Mouse (Mus musculus) C2C12 (cell line): ENCODE data around the gene Trim27. TPM values are rescaled to one million over a fixed set of nuclear protein-coding genes. Genes with fewer than 3 reads are reported as not detected.

Source experiments
- H3K27me3 ChIP-seq: one replicate; pipeline ENCODE4 v1.6.1; 2011; ENCODE audit not compliant: control insufficient read depth, insufficient read depth, insufficient read length
- H3K36me3 ChIP-seq: one replicate; pipeline ENCODE4 v1.6.1; 2011; ENCODE audit not compliant: control insufficient read depth, insufficient read depth
- H3K4me3 ChIP-seq: one replicate; pipeline ENCODE4 v1.5.1; 2011; ENCODE audit warnings: mild to moderate bottlenecking, control low read depth; ENCODE audit not compliant: poor library complexity, insufficient read depth, severe bottlenecking
- H3K79me2 ChIP-seq: one replicate; pipeline ENCODE4 v1.6.1; 2011; ENCODE audit not compliant: control insufficient read depth, insufficient read depth
- H3K79me3 ChIP-seq: one replicate; pipeline ENCODE4 v1.6.1; 2011; ENCODE audit warnings: low read depth, control low read depth
- H3ac ChIP-seq: one replicate; pipeline ENCODE3; 2011; ENCODE audit warnings: low read depth; ENCODE audit not compliant: control insufficient read depth, insufficient read length
- CEBPB ChIP-seq: IDR thresholded peaks from one replicate; pipeline ENCODE4 v1.6.1; 2011; ENCODE audit warnings: low read depth, mild to moderate bottlenecking, control low read depth, moderate library complexity
- CTCF ChIP-seq: IDR thresholded peaks from one replicate; pipeline ENCODE4 v1.5.1; 2011; ENCODE audit not compliant: control insufficient read depth, insufficient read depth, insufficient read length
- FOSL1 ChIP-seq: IDR thresholded peaks from one replicate; pipeline ENCODE4 v1.8.0; 2011; ENCODE audit warnings: mild to moderate bottlenecking, low read length; ENCODE audit not compliant: poor library complexity, insufficient read depth, severe bottlenecking
- MAX ChIP-seq: IDR thresholded peaks from one replicate; pipeline ENCODE4 v1.6.1; 2011; ENCODE audit warnings: mild to moderate bottlenecking, control low read depth
- MYOD1 ChIP-seq: IDR thresholded peaks from one replicate; pipeline ENCODE4 v1.6.1; 2011; ENCODE audit warnings: low read depth; ENCODE audit not compliant: control insufficient read depth, insufficient read length
- MYOG ChIP-seq: IDR thresholded peaks from one replicate; pipeline ENCODE4 v1.6.1; 2011; ENCODE audit not compliant: control insufficient read depth, insufficient read length; ENCODE audit errors: extremely low read depth
- USF1 ChIP-seq: IDR thresholded peaks from one replicate; pipeline ENCODE4 v1.6.1; 2011; ENCODE audit warnings: low read depth, mild to moderate bottlenecking, control low read depth, moderate library complexity
- polyA plus RNA-seq: library from polyadenylated mRNA; unstranded; fragments of >200 nt; fragmentation: generic; extraction: Trizol; gene quantifications from one replicate; pipeline ENCODE4 v1.2.1, GENCODE M21; 2012; ENCODE audit warnings: missing spikeins

Gene Trim27
- polyA plus RNA-seq, 1 experiment: 105 TPM

DNA sequence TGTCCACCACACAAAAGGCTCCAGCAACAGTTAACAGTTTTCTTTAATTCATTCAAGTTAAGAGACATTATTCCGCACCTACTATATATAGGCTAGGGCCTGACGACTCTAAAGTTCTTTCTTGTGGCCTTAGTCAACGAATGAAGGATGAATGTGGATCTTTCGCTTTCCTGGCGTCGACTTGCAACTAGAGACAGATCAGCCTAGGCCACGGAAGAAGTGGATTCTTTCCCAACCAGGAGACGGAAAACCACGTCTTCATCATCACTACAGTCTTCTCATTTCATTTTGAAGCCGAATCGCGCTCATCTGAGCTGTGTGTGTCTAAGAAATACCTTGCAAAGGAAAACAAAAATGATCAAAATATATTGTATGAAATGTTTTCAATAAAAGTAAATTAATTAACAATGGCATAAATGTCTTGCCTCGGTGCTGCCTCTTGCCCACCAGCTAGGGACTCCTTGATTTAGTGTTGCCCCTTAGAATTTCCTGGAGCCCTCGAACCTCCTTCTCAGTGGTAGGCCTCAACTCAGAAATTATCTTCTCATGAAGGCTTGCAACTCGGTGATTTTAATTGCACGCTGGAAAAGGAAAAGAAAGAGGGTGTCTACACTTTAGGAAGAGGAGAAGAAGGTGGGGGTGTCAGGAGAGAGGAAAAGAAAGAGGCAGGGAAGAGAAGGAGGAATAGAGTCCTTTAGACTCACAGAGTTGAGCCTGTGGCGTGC is 8.7 kb upstream of the Trim27 start:
- H3K27me3 ChIP-seq: no peaks in the 10 kb centered on the region
- H3K79me2 ChIP-seq: no peaks in the 10 kb centered on the region
- no peak overlapping the region for H3ac ChIP-seq
- no peak overlapping the region for H3K4me3 ChIP-seq
- no peaks in the 10 kb centered on the region for H3K36me3 ChIP-seq
- TF ChIP-seq MAX (no peak), MYOG (no peak), MYOD1 (no peak), FOSL1 (no peak), CTCF (no peak), CEBPB (no peak), USF1 (no peak)
- no peaks in the 10 kb centered on the region for H3K79me3 ChIP-seq

DNA sequence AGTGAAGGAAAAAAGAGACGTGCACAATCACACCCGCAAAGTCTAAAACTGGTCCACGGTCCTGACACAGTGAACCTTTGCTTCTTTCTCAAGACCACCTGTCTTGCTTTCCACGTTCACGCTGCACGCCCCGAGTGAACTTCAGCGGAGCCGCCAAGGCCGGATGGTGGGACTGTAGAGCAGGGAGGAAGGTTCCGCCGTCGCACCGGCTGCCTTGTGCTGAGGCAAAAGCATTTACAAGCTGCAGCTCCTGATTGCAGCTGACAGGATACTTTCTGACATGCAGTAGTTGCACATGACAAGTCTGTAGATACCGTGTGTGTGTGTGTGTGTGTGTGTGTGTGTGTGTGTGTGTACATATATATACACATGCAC is 8.1 kb upstream of the Trim27 start:
- H3ac ChIP-seq: peak overlapping the region; percentile 29
- no peaks in the 10 kb centered on the region for H3K79me3 ChIP-seq
- no peaks in the 10 kb centered on the region for H3K36me3 ChIP-seq
- H3K27me3 ChIP-seq: no peaks in the 10 kb centered on the region
- H3K79me2 ChIP-seq: no peaks in the 10 kb centered on the region
- no peak overlapping the region for H3K4me3 ChIP-seq
- TF ChIP-seq MYOD1: no peak
- no peak for TF ChIP-seq CTCF
- TF ChIP-seq CEBPB: no peak
- TF ChIP-seq USF1: no peak
- TF ChIP-seq MYOG: no peak
- TF ChIP-seq FOSL1: no peak
- TF ChIP-seq MAX: no peak

DNA sequence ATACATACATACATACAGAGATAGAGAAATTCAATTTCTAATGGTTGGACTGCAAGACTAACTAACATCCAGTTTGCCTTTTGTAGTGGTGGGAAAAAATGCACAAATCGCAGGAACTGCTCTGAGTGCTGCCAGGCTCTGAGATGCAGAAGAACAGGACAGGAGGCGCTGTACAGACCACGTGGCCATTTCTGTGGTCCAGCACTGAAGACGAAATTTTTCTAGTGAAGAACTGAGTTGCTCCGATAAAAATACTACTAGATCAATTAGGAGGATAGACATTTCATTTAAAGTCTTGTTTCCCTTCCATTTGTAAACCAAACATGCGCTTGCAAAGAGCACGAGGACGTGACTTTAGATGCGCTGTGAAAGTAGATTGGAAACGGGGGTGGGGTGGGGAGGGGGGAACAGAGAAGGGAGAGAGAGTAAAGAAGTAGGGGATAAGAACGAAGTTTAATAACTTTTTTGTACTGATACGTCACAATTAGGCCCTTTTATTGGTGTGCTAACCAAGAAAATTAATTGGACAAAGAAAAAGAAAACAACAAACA is 7.6 kb upstream of the Trim27 start:
- H3K36me3 ChIP-seq: no peaks in the 10 kb centered on the region
- no peaks in the 10 kb centered on the region for H3K79me2 ChIP-seq
- H3ac ChIP-seq: peak overlapping the region; percentile 33
- peak overlapping the region; percentile 39 for H3K4me3 ChIP-seq
- TF ChIP-seq MYOD1 (no peak), MAX (peak; percentile 90), CEBPB (no peak), FOSL1 (no peak), CTCF (no peak), MYOG (no peak), USF1 (peak; percentile 97)
- H3K27me3 ChIP-seq: no peaks in the 10 kb centered on the region
- H3K79me3 ChIP-seq: no peaks in the 10 kb centered on the region

DNA sequence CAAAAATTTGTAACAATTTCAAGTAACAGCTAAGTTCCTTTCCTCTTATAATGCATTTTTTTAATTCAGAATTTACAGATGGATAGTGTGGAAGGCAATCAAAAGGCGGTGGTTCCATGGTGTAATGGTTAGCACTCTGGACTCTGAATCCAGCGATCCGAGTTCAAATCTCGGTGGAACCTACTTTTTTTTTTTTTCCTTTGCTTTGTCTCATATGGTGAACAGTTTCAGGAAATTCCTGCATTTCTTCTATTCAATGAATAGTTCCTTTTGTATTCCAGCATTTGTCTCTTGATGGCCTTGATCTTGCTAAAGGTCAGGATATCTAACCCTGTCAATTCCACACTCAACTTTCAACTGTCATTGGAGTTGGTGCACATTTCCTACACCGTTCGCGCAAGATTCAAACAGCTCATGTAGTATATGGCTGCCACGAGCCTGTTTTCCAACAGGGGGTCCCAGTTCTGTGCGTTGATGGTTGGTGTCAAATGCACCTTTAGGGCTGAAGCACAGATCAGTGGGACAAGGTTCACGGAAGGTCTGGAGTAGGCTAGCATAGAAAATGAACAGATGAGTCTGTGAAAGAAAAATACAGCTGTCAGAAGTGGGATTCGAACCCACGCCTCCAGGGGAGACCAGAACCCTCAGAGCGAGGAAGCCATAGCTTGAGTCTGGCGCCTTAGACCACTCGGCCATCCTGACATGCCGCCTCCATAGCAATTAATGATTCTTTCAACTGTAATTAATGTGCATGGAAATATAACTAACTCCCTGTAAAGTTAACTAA is 6.8 kb upstream of the Trim27 start:
- H3K79me3 ChIP-seq: no peaks in the 10 kb centered on the region
- H3K79me2 ChIP-seq: no peaks in the 10 kb centered on the region
- no peaks in the 10 kb centered on the region for H3K27me3 ChIP-seq
- no peak overlapping the region for H3ac ChIP-seq
- TF ChIP-seq USF1: no peak
- TF ChIP-seq MAX: no peak
- TF ChIP-seq CTCF: no peak
- no peak for TF ChIP-seq CEBPB
- TF ChIP-seq MYOD1: no peak
- no peak for TF ChIP-seq FOSL1
- H3K4me3 ChIP-seq: peak overlapping the region; percentile 7
- no peaks in the 10 kb centered on the region for H3K36me3 ChIP-seq

DNA sequence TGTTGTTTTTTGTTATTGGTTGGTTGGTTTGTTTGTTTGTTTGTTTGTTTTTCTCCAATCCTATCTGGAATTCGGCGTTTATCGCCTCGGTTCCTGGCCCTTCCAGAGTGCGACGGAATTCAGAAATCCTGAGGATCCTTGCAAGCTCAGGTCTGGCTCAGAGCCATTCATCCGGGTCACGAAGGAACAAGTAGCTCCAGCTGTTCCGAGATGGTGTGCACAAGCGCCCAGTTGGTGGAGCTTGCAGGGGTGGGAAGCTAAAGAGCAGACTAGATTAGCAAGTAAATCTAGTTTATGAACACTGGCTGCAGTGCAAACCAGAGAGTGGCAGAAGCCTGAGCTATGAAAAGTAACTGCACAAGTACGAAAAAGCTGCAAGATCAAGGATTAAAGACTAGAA is 6.2 kb upstream of the Trim27 start:
- Histone ChIP-seq H3K4me3 (peak overlapping the region; percentile 7), H3K27me3 (no peaks in the 10 kb centered on the region), H3K79me2 (no peaks in the 10 kb centered on the region), H3ac (peak overlapping the region; percentile 54), H3K36me3 (no peaks in the 10 kb centered on the region), H3K79me3 (no peaks in the 10 kb centered on the region)
- TF ChIP-seq MYOD1 (peak; percentile 62), USF1 (no peak)

DNA sequence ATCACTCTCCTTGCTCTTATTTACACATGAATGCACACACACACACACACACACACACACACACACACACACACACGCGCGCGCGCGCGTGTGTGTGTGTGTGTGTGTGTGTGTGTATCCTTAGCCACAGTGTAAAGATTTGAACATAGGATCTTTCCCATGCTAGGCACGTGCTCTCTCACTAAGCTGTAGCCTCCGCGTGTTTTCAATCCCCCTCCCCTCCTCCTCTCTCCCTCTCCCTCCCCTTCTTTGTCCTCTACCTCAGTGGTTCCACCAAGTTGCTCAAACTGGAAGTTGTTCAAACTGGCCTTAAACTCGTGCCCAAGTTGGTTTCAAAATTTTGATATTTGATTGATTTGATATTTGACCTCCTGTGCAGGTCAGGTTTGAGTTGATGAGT is 2.5 kb upstream of the Trim27 start:
- Histone ChIP-seq H3K4me3 (no peak overlapping the region), H3K27me3 (no peaks in the 10 kb centered on the region), H3ac (no peak overlapping the region), H3K79me3 (peaks cover 15% of the 10 kb centered on the region), H3K36me3 (peaks cover 2% of the 10 kb centered on the region), H3K79me2 (peaks cover 18% of the 10 kb centered on the region)
- TF ChIP-seq MYOG (no peak), FOSL1 (no peak), MYOD1 (no peak), MAX (no peak), CTCF (no peak), USF1 (no peak), CEBPB (no peak)
